17 mouse cellular contexts compared by ENCODE assay signal in the genomic region with DNA sequence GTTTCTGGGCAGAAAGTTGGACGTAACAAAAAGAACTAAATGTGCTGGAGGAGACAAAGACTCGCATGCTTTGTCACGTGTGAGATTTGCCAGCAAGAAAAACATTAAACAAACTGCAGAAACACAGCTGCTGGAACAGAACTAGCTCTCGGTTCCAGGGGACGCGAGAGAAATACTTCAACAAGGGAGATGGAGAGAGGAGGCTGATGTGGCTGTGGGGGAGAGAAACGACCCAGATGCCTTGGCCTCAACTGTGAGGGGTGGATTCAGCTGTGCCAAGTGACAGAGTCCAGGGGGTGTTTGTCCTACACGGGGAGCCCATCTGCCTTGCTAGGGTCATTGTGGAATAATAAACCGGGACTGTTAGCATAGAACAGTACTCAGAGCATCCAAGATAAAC.
DNase-seq lines count a peak whose midpoint lies in the region; ATAC-seq lines count a peak whose summit lies in the region.
"Had no signal": no experiment of that assay in that cellular context is flagged by ENCODE, and none has a peak within 500 bp of the region (broad histone marks: within the 10 kb centered on the region; RNA-seq: fewer than 3 reads in every experiment).

No protein-coding gene starts in this region.

- no peaks in the 10 kb centered on the region for H3K36me3 ChIP-seq in kidney, embryonic 16.5 days (ENCODE audit: insufficient read depth, low read length)
- H3K36me3 ChIP-seq in intestine, embryonic 16.5 days (ENCODE audit: control insufficient read depth, insufficient read depth, low read length) = no peaks in the 10 kb centered on the region
- H3K36me3 ChIP-seq: forebrain, embryonic 12.5 days; neural tube, embryonic 13.5 days had no signal

- no peak overlapping the region for H3K9ac ChIP-seq in kidney, embryonic 16.5 days (replicated peaks; ENCODE audit: low read length)
- no peak overlapping the region for H3K9ac ChIP-seq in intestine, embryonic 16.5 days (ENCODE audit: low read depth, low read length)
- H3K9ac ChIP-seq: forebrain, embryonic 12.5 days; neural tube, embryonic 13.5 days had no signal

- H3K4me1 ChIP-seq in kidney, embryonic 16.5 days (ENCODE audit: insufficient read depth, low read length) = peaks cover 7% of the 10 kb centered on the region; the same call in 1 of the 2 replicates
- peaks cover 9% of the 10 kb centered on the region for H3K4me1 ChIP-seq in intestine, embryonic 16.5 days (ENCODE audit: control insufficient read depth, insufficient read depth, low read length)
- H3K4me1 ChIP-seq: forebrain, embryonic 12.5 days; megakaryocyte, embryonic 14.5 days had no signal

- no peak overlapping the region for H3K27ac ChIP-seq in kidney, embryonic 16.5 days (ENCODE audit: low read length)
- H3K27ac ChIP-seq in intestine, embryonic 16.5 days (ENCODE audit: low read length) = no peak overlapping the region
- H3K27ac ChIP-seq: forebrain, embryonic 12.5 days; layer of hippocampus, adult 2 months; neural tube, embryonic 13.5 days had no signal

- H3K27me3 ChIP-seq in kidney, embryonic 16.5 days (ENCODE audit: insufficient read depth, low read length) = no peaks in the 10 kb centered on the region
- no peaks in the 10 kb centered on the region for H3K27me3 ChIP-seq in intestine, embryonic 16.5 days (replicated peaks; ENCODE audit: control insufficient read depth, insufficient read depth, low read length)
- H3K27me3 ChIP-seq: forebrain, embryonic 12.5 days; megakaryocyte, embryonic 14.5 days; neural tube, embryonic 13.5 days had no signal

- H3K9me3 ChIP-seq in kidney, embryonic 16.5 days (ENCODE audit: low read length) = no peaks in the 10 kb centered on the region
- H3K9me3 ChIP-seq in intestine, embryonic 16.5 days (ENCODE audit: control insufficient read depth, low read length) = no peaks in the 10 kb centered on the region
- H3K9me3 ChIP-seq: forebrain, embryonic 12.5 days; megakaryocyte, embryonic 14.5 days; neural tube, embryonic 13.5 days had no signal

- WGBS in kidney, embryonic 16.5 days = 36% methylated on average over 9 of the region's 9 CpGs
- WGBS in intestine, embryonic 16.5 days = 41% methylated on average over 9 of the region's 9 CpGs

- H3K4me2 ChIP-seq in kidney, embryonic 16.5 days (replicated peaks; ENCODE audit: low read depth, low read length) = no peak overlapping the region
- no peak overlapping the region for H3K4me2 ChIP-seq in intestine, embryonic 16.5 days (ENCODE audit: low read depth, low read length)
- H3K4me2 ChIP-seq: forebrain, embryonic 12.5 days; neural tube, embryonic 13.5 days had no signal

- DNase-seq in kidney, postnatal 25 days = no peak
- DNase-seq in ovary, postnatal 14 days (ENCODE audit: low spot score) = peak; percentile 11
- DNase-seq in ovary, postnatal 36 days (ENCODE audit: low spot score) = no peak
- peak; percentile 28 for DNase-seq in lung, postnatal 14 days
- no peak for DNase-seq in cerebellum, adult 9-10 months
- DNase-seq: adrenal gland, adult 2 months; cerebellum, adult 8-10 months; heart, postnatal 36 days; midbrain, embryonic 14.5 days; spleen, adult 18-20 months had no signal

- peak; percentile 46; the same call in 1 of the 2 replicates for ATAC-seq in kidney, embryonic 16.5 days (ENCODE audit: low FRiP score, low TSS enrichment)
- peak; percentile 40 for ATAC-seq in intestine, embryonic 16.5 days
- ATAC-seq: hindbrain, embryonic 16.5 days had no signal

- H3K4me3 ChIP-seq in kidney, embryonic 16.5 days (ENCODE audit: low read length) = no peak overlapping the region
- no peak overlapping the region for H3K4me3 ChIP-seq in intestine, embryonic 16.5 days (ENCODE audit: low read length)
- H3K4me3 ChIP-seq: forebrain, embryonic 12.5 days; layer of hippocampus, adult 2 months; megakaryocyte, embryonic 14.5 days; neural tube, embryonic 13.5 days had no signal

Comparison
In these comparisons a context has a peak if more than half of its experiments do, and no peak if none do; other contexts are left out.
1. DNase-seq: peak in ovary, postnatal 14 days (single experiment) and lung, postnatal 14 days (single experiment); none in kidney, postnatal 25 days (0 of 2), ovary, postnatal 36 days (single experiment) and cerebellum, adult 9-10 months (single experiment).